Mouse (Mus musculus) urinary bladder, postnatal 10 days (tissue): ENCODE measurements around the gene Arhgef1.
A peak's percentile ranks its signal among the peaks of the same experiment; 100 is the strongest.
"Not testable (repeated sequence)": the region's sequence is repeated elsewhere in the genome, so short reads cannot be mapped to it uniquely, and the experiment has no call there.

Experiments
- DNase-seq: peaks from one replicate; pipeline ENCODE4 v3.0.0; 2022; ENCODE audit warnings: low spot score

The Arhgef1 gene

GRCm38 (mm10) chr7:24890281-24891216, 12.2 kb upstream of the Arhgef1 start:
- no peak for DNase-seq

GRCm38 (mm10) chr7:24891241-24892124, 11.2 kb upstream of the Arhgef1 start:
- no peak for DNase-seq

GRCm38 (mm10) chr7:24892125-24892583, 10.6 kb upstream of the Arhgef1 start:
- no peak for DNase-seq

GRCm38 (mm10) chr7:24895749-24896148, 7.0 kb upstream of the Arhgef1 start:
- DNase-seq, result not testable (repeated sequence)

GRCm38 (mm10) chr7:24896269-24896668, 6.4 kb upstream of the Arhgef1 start:
- DNase-seq, result no peak

- no peak for DNase-seq
Observed at GRCm38 (mm10) chr7:24897224-24897623, 5.5 kb upstream of the Arhgef1 start, which contains the start of gene Cd79a. TSS of gene Cd79a (plus strand) at chr7:24897381.

GRCm38 (mm10) chr7:24897959-24898358, 4.8 kb upstream of the Arhgef1 start:
- no peak for DNase-seq

GRCm38 (mm10) chr7:24901114-24901513, 1.6 kb upstream of the Arhgef1 start:
- DNase-seq, result no peak

- no peak for DNase-seq
Observed at GRCm38 (mm10) chr7:24901842-24902241, 870 bp upstream of the Arhgef1 start.

- DNase-seq, result no peak
Observed at GRCm38 (mm10) chr7:24902264-24902629, 465 bp upstream of the Arhgef1 start.

- DNase-seq, result no peak
Observed at GRCm38 (mm10) chr7:24903444-24903825, 723 bp downstream of the Arhgef1 start.

- DNase-seq, result peak; percentile 86
Observed at GRCm38 (mm10) chr7:24904070-24904483, 1.4 kb downstream of the Arhgef1 start.

GRCm38 (mm10) chr7:24904936-24905335, 2.2 kb downstream of the Arhgef1 start:
- no peak for DNase-seq

- DNase-seq, result no peak
Observed at GRCm38 (mm10) chr7:24906551-24906950, 3.8 kb downstream of the Arhgef1 start.

- DNase-seq, result no peak
Observed at GRCm38 (mm10) chr7:24907211-24907748, 4.6 kb downstream of the Arhgef1 start.

GRCm38 (mm10) chr7:24912480-24912879, 9.8 kb downstream of the Arhgef1 start:
- DNase-seq, result no peak

GRCm38 (mm10) chr7:24918763-24919323, 16.1 kb downstream of the Arhgef1 start:
- no peak for DNase-seq

GRCm38 (mm10) chr7:24919728-24920127, 17.0 kb downstream of the Arhgef1 start:
- DNase-seq, result no peak

- no peak for DNase-seq
Observed at GRCm38 (mm10) chr7:24930475-24930874, 27.8 kb downstream of the Arhgef1 start.

- no peak for DNase-seq
Observed at GRCm38 (mm10) chr7:24931651-24932050, 28.9 kb downstream of the Arhgef1 start.

- DNase-seq, result no peak
Observed at GRCm38 (mm10) chr7:24943641-24944040, 40.9 kb downstream of the Arhgef1 start.
